In the genomic region with DNA sequence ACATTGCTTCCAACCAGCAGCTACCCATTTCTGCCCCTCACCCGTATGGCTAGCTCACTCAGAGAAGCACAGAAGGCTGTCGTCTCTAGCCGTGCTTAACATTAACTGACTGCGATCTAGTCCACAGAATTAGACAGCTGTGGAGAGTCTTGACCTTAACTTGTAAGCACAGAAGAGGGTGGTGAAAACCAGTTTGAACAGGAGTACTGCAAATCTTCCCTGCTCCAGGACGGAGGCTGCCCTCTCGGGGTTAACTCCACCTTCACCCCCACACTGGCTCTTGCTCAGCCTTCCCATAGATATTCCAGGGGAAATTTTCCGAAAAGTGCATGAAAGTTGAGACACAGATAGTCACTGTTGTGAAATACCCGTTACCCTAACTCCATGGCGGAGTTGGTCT, we compare ENCODE assay signal across 26 mouse cellular contexts. TPM values are rescaled to one million over a fixed set of nuclear protein-coding genes. Genes with fewer than 3 reads are reported as not detected.
DNase-seq lines count a peak whose midpoint lies in the region; ATAC-seq lines count a peak whose summit lies in the region.
"Had no signal": no experiment of that assay in that cellular context is flagged by ENCODE, and none has a peak within 500 bp of the region (broad histone marks: within the 10 kb centered on the region; RNA-seq: fewer than 3 reads in every experiment).

No protein-coding gene starts in this region.

- H3K9ac ChIP-seq in kidney, embryonic 15.5 days, result no peak overlapping the region
- H3K9ac ChIP-seq: embryonic facial prominence, embryonic 12.5 days; forebrain, embryonic 12.5 days; heart, embryonic 15.5 days; hindbrain, embryonic 13.5 days had no signal

- H3K9me3 ChIP-seq in kidney, embryonic 15.5 days (replicated peaks), result no peaks in the 10 kb centered on the region
- H3K9me3 ChIP-seq: embryonic facial prominence, embryonic 12.5 days; forebrain, embryonic 12.5 days; heart, embryonic 15.5 days; hindbrain, embryonic 13.5 days had no signal

- no peak overlapping the region for H3K4me2 ChIP-seq in kidney, embryonic 15.5 days
- H3K4me2 ChIP-seq: embryonic facial prominence, embryonic 12.5 days; forebrain, embryonic 12.5 days; heart, embryonic 11.5 days; heart, embryonic 15.5 days; hindbrain, embryonic 13.5 days had no signal

- H3K4me3 ChIP-seq in kidney, embryonic 15.5 days (replicated peaks), result no peak overlapping the region
- H3K4me3 ChIP-seq: embryonic facial prominence, embryonic 12.5 days; forebrain, embryonic 12.5 days; heart, adult 2 months; heart, embryonic 15.5 days; hindbrain, embryonic 13.5 days had no signal

- no peaks in the 10 kb centered on the region for H3K36me3 ChIP-seq in kidney, embryonic 15.5 days
- H3K36me3 ChIP-seq: embryonic facial prominence, embryonic 12.5 days; forebrain, embryonic 12.5 days; G1E; heart, embryonic 15.5 days; hindbrain, embryonic 13.5 days had no signal

- no peak overlapping the region for H3K27ac ChIP-seq in kidney, embryonic 15.5 days
- H3K27ac ChIP-seq: embryonic facial prominence, embryonic 12.5 days; forebrain, embryonic 12.5 days; heart, adult 2 months; heart, embryonic 15.5 days; hindbrain, embryonic 13.5 days; hindbrain, postnatal 0 days had no signal

- peaks cover 16% of the 10 kb centered on the region for H3K4me1 ChIP-seq in kidney, embryonic 15.5 days

- ATAC-seq in kidney, embryonic 15.5 days (replicated peaks; ENCODE audit: low FRiP score), result peak; percentile 59
- ATAC-seq: forebrain, embryonic 16.5 days; hindbrain, postnatal 0 days had no signal

- WGBS in kidney, embryonic 15.5 days, result 72% methylated on average over 9 of the region's 9 CpGs

- no peaks in the 10 kb centered on the region for H3K27me3 ChIP-seq in kidney, embryonic 15.5 days
- H3K27me3 ChIP-seq: CH12.LX; embryonic facial prominence, embryonic 12.5 days; forebrain, embryonic 12.5 days; heart, embryonic 15.5 days; hindbrain, embryonic 13.5 days had no signal

- peak; percentile 66 for DNase-seq in ES-CJ7 (ENCODE audit: low read depth, low spot score)
- DNase-seq in R1 (ENCODE audit: low read depth, low spot score), result peak; percentile 31
- DNase-seq in kidney, postnatal 14 days, result peak; percentile 64
- no peak for DNase-seq in T-cell, adult 2 months (ENCODE audit: low spot score)
- no peak for DNase-seq in gastrocnemius, adult 8-10 months (ENCODE audit: low spot score in 2 of 2)
- no peak for DNase-seq in cerebellum, postnatal 25 days
- DNase-seq: adrenal gland, adult 8-10 months; adrenal gland, postnatal 36 days; cerebellum, adult 2 months; cerebellum, postnatal 10 days; embryo, embryonic 11 days; gastrocnemius, postnatal 14 days; heart, adult 2 months; heart, postnatal 14 days had no signal

RNA-seq across cellular contexts. Expression of gene Ddah1, which starts 14.9 kb away (rescaled TPM):
- polyA plus RNA-seq in kidney, embryonic 15.5 days (2015; fragmentation: Nextera tagmentation; extraction: Ambion mirVana), result 71.2 and 76.1 TPM in 2 replicates
- 1 to 10 TPM; 1.7 to 3.0 (median 2.2) TPM for total RNA-seq in gastrocnemius, adult 8-10 months (2022)
- total RNA-seq: CH12.LX; common myeloid progenitor, adult 5-6 weeks; hematopoietic stem cell, adult 5-6 weeks had no signal
- polyA plus RNA-seq: G1E had no signal

Comparison
In these comparisons a context has a peak if more than half of its experiments do, and no peak if none do; other contexts are left out.
1. DNase-seq: peak in ES-CJ7 (single experiment), R1 (single experiment) and kidney, postnatal 14 days (single experiment); none in T-cell, adult 2 months (single experiment), gastrocnemius, adult 8-10 months (0 of 2) and cerebellum, postnatal 25 days (0 of 2).